Mouse (Mus musculus) liver, adult 2 months (tissue): ENCODE results near the gene Dgkq.

ENCODE experiments used
- CTCF ChIP-seq: fragments of 200-500 bp; IDR thresholded peaks from 2 replicates; pipeline ENCODE4 v1.5.1; 2011; ENCODE audit warnings: low read depth, low read length, control low read depth
- POLR2A ChIP-seq: fragments of 200-500 bp; IDR thresholded peaks from 2 replicates; pipeline ENCODE4 v1.6.1; 2011; ENCODE audit warnings: low read length, control low read depth; ENCODE audit not compliant: insufficient read depth; ENCODE audit errors: extremely low read depth

- TF ChIP-seq CTCF = no peak
- TF ChIP-seq POLR2A = no peak
These were observed 43.6 kb upstream of the Dgkq start for GRCm38 (mm10) chr5:108713096-108713495.
